Mouse (Mus musculus) cerebellum, adult 2 months (tissue): ENCODE measurements at regions not wholly inside any gene's neighbourhood (a gene's known extent, or its start where the extent isn't known, plus 50 kb on each side); places are given as distances from the start of the nearest gene placed in this dataset.

Experiments
- DNase-seq, 2 experiments: peaks; one replicate each; pipeline ENCODE4 v3.0.0; 2021
- H3K27ac ChIP-seq: fragments of 200-500 bp; 2 replicates; pipeline ENCODE4 v1.5.1; 2012; ENCODE audit warnings: low read length, control low read depth, inconsistent platforms; ENCODE audit not compliant: insufficient read depth
- H3K27me3 ChIP-seq: fragments of 200-500 bp; 2 replicates; pipeline ENCODE4 v1.6.1; 2012; ENCODE audit warnings: inconsistent platforms, mild to moderate bottlenecking, low read length, moderate library complexity; ENCODE audit not compliant: control insufficient read depth, insufficient read depth
- H3K4me1 ChIP-seq: fragments of 200-500 bp; 2 replicates; pipeline ENCODE4 v1.6.1; 2011; ENCODE audit warnings: low read length; ENCODE audit not compliant: control insufficient read depth, insufficient read depth
- H3K4me3 ChIP-seq: fragments of 200-500 bp; replicated peaks from 2 replicates; pipeline ENCODE3; 2011; ENCODE audit warnings: mild to moderate bottlenecking, low read depth, low read length, control low read depth; ENCODE audit not compliant: insufficient read depth
- CTCF ChIP-seq: fragments of 200-500 bp; IDR thresholded peaks from 2 replicates; pipeline ENCODE4 v1.5.1; 2011; ENCODE audit warnings: low read depth, mild to moderate bottlenecking, control low read depth, low read length, moderate library complexity, borderline replicate concordance; ENCODE audit not compliant: insufficient read depth
- POLR2A ChIP-seq: fragments of 200-500 bp; IDR thresholded peaks from 2 replicates; pipeline ENCODE4 v1.6.1; 2011; ENCODE audit warnings: low read length, control low read depth, borderline replicate concordance; ENCODE audit not compliant: insufficient read depth
- WGBS: fragments of 180-500 bp; shearing (Covaris S2); methylation state at CpG from one replicate; pipeline ENCODE4 v1.1.7; 2018; 5-methylcytosine and 5-hydroxymethylcytosine counted together

DNA sequence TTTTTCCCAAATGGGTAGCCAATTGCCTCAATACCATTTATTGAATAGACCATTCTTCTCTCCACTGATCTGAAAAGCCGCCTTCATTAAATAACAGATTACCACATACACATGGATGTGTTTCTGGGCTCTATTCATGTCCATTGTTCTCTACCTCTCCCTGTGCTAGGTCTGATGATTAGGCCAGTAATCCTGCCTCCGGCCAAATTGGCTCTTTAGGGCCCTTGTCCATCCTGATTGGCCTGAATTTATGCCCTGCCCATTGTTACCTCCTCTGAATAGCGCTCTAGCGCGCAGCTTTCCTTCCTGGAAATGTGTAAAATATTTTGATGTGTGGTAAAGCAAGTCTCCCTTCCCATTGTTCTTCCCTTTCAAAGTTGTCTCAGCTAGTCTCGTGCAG, 163.2 kb downstream of the Efnb1 start:
- H3K27me3 ChIP-seq = no peaks in the 10 kb centered on the region
- TF ChIP-seq CTCF (no peak), POLR2A (no peak)
- 77% methylated on average over 6 of the region's 6 CpGs for WGBS
- no peak overlapping the region for H3K27ac ChIP-seq
- no peak for DNase-seq
- H3K4me1 ChIP-seq = no peaks in the 10 kb centered on the region
- H3K4me3 ChIP-seq = no peak overlapping the region

DNA sequence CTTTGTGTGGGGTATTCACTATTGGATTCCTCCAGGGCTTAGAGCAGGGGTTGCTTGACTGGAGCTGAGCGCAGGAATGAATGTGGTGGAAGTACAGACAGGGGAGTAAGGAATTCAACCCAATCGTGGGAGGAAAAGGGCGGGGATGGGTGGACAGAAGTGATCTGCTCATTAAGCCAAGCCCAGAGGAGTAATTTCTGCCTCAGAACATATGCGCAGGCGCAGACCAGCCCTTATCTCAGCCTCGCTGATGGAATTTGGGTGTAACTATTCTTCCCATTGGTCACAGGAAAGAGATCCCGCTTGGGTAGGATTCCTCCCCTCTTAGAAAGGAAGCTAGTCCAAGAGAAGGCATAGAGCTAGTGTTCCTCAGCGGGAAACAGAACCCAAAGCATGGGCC, 158.8 kb downstream of the Efnb1 start:
- no peak for DNase-seq
- WGBS = 85% methylated on average over 8 of the region's 8 CpGs
- TF ChIP-seq CTCF = no peak
- TF ChIP-seq POLR2A = no peak
- no peaks in the 10 kb centered on the region for H3K27me3 ChIP-seq
- H3K27ac ChIP-seq = no peak overlapping the region
- H3K4me1 ChIP-seq = no peaks in the 10 kb centered on the region
- H3K4me3 ChIP-seq = no peak overlapping the region

DNA sequence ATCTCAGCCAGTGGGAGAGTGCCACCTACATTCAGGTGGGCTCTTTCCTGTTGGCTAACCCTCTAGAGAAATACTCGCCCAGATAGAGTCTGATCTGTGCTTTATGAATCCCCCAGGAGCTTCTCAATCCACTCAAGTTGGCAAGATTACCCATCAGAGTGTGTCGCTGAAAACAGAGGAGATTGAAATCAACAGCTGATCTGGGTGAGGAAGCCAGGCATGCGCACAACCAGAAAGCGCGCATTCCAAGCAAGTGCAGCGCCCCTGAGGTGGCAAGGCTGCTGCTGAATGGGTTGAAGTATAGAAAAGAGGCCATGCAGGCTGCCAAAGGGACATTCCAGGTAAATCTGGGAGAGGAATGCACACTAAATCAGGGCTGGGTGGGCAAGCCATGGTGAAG, 158.0 kb downstream of the Efnb1 start:
- no peak overlapping the region for H3K27ac ChIP-seq
- no peaks in the 10 kb centered on the region for H3K27me3 ChIP-seq
- 46% methylated on average over 6 of the region's 6 CpGs for WGBS
- no peak overlapping the region for H3K4me3 ChIP-seq
- TF ChIP-seq CTCF (no peak), POLR2A (no peak)
- DNase-seq = no peak
- no peaks in the 10 kb centered on the region for H3K4me1 ChIP-seq

DNA sequence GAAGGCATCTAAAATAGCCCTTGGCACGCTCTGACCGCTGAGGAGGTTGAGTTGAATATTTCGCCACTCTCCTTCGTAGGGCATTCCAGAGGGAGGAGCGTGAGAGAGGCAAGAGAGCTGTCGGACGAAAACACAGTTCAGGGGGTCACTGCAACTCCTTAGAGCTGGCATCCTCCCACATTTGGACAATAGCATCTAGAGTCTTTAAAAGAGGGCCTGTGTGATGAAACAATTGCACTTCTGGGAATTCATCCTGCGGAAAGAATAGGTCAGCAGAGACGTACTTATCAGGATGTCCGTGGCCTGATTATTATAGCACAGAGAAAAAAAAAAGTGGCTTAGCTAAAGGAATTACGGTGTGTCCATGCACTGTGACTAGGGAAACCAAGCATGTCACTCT, 156.8 kb downstream of the Efnb1 start:
- Histone ChIP-seq H3K4me3 (no peak overlapping the region), H3K27ac (no peak overlapping the region), H3K4me1 (no peaks in the 10 kb centered on the region), H3K27me3 (no peaks in the 10 kb centered on the region)
- TF ChIP-seq CTCF (no peak), POLR2A (no peak)
- WGBS = 94% methylated on average over 11 of the region's 11 CpGs
- no peak for DNase-seq

DNA sequence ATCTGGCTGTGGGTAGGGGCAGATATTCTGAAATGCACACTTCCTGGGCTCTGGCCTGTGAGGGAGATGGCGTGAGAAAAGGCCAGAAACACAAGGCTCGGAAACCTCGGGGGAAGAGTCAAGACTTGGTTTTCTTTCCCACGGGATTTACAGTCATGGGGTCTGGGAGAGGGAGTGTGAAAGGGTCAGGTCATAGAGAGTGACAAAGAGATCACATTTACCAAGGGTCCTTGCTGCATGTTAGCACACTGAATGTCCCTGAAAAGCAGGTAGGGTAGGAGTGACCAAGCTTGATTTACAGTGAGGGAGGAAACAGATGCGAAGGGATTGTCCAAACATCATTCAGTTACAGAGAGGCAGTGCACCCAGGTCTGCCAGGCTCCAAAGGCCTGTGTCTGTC, 156.0 kb downstream of the Efnb1 start:
- DNase-seq = no peak
- no peaks in the 10 kb centered on the region for H3K27me3 ChIP-seq
- H3K4me1 ChIP-seq = no peaks in the 10 kb centered on the region; the same call in 1 of the 2 replicates
- H3K4me3 ChIP-seq = no peak overlapping the region
- 65% methylated on average over 5 of the region's 5 CpGs for WGBS
- TF ChIP-seq POLR2A (no peak), CTCF (no peak)
- H3K27ac ChIP-seq = no peak overlapping the region

DNA sequence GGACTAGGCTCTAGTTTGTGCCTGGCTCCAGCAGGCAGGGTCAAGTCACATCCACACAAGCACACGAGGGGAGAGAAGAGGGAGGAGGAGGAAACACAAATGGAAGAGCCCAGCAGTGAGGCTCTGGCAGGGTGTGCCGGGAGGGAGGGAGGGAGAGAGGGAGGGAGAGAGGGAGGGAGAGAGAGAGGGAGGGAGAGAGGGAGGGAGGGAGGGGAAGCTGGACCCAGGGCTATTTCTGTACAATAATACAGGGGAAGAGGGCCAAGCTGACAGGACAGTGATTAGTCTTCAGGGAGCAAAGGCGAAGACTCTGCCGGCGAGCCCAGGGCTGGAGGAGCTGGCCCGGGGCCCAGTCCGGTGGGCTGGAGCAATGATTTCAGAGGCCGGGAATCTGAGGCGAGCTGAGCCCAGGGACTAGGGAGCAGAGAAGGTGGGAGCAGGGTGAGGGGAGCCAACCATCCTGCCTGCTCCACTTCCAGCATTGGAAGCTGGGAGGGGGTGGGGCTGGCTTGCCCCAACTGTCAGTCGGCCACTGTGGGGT, 155.6 kb downstream of the Efnb1 start:
- Histone ChIP-seq H3K4me3 (no peak overlapping the region), H3K4me1 (no peaks in the 10 kb centered on the region; the same call in 1 of the 2 replicates), H3K27ac (no peak overlapping the region), H3K27me3 (no peaks in the 10 kb centered on the region)
- 16% methylated on average over 9 of the region's 10 CpGs for WGBS
- no peak for DNase-seq
- TF ChIP-seq POLR2A (no peak), CTCF (no peak)

DNA sequence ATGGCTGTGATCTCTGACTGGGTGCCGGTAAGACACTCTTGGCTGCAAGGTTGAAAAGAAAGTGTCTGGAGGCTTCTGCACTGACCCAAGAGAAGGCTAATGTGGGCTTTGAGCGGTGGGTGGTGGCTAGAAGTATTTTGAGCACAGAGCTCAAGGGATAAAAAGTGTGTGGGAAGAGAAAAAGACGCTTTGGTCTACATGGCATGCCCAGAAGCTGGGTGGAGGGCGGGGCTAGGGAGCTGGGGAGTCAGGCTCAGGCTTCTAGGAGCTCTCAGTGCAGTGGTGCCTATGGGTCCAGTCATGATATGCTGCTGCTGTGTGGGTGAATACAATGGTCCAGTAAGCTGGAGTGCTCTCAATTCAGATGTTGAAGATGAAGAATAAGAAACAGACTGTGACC, 152.1 kb downstream of the Efnb1 start:
- TF ChIP-seq POLR2A (no peak), CTCF (no peak)
- WGBS = 92% methylated on average over 4 of the region's 4 CpGs
- Histone ChIP-seq H3K4me1 (peaks cover 2% of the 10 kb centered on the region; the same call in 1 of the 2 replicates), H3K27me3 (no peaks in the 10 kb centered on the region), H3K4me3 (no peak overlapping the region), H3K27ac (no peak overlapping the region)
- DNase-seq = no peak

DNA sequence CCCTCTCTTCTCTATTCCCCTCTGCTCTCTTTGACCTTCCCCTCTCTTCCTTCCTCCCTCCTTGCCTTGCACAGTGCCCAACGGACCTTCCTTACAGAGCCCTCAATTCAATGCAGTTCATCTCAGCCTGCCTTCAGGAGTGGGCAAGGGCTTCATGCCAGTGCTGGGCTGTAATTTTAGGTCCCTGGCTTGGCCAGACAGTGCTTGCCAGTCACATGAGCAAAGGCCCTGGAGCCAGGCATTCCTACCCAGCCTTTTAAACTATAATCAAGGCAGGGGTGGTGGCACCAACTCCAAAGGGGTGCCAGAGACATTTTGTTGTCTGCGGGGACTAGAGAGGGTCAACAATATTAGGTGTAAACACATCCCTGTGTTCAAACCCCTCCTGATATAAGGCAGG, 150.9 kb downstream of the Efnb1 start:
- Histone ChIP-seq H3K27me3 (no peaks in the 10 kb centered on the region), H3K27ac (no peak overlapping the region), H3K4me1 (peaks cover 2% of the 10 kb centered on the region; the same call in 1 of the 2 replicates), H3K4me3 (no peak overlapping the region)
- no peak for TF ChIP-seq POLR2A
- WGBS = 61% methylated on average over 2 of the region's 2 CpGs
- no peak for DNase-seq
